Mouse (Mus musculus): ENCODE measurements around the gene Ttll5.

DNA sequence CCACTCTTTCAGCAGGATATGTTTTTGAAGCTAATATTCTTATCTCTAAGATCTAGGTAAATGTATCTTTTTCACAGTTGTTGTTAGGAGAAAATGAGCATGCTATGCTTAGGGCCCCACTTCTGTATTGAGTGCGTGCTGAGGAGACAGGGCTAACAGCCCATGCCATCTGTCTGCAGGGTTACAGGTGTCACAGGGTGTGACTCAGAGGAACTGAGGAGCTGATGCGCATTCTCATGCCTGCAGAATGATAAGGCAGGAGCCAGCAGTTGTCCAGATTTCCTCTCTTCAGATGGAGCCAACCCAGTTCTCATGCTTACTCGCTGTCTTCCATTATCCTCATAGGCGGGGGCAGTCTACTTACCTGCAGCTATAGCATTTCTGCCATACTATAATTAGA, 147.2 kb downstream of the Ttll5 start:
- no peak for TF ChIP-seq CTCF (IDR thresholded peaks at IDR 0.05; ENCODE audit: extremely low read depth, insufficient read depth, insufficient read length, insufficient replicate concordance)
- TF ChIP-seq POLR2A (IDR thresholded peaks at IDR 0.05; ENCODE audit: low read depth, low read length), result no peak

All from spleen, adult 2 months (tissue).